Mouse (Mus musculus) liver, embryonic 11.5 days (tissue): ENCODE measurements around the gene Add3. TPM values are rescaled to one million over a fixed set of nuclear protein-coding genes. Genes with fewer than 3 reads are reported as not detected.
A peak's percentile ranks its signal among the peaks of the same experiment; 100 is the strongest.
"Not testable (repeated sequence)": the region's sequence is repeated elsewhere in the genome, so short reads cannot be mapped to it uniquely, and the experiment has no call there.

Source experiments
- ATAC-seq: fragments of 200-750 bp; cut with Nextera tagmentation; replicated peaks from 2 replicates; pipeline ENCODE4 v1.8.0; 2017; ENCODE audit warnings: moderate number of reproducible peaks, mild to moderate bottlenecking, moderate TSS enrichment, moderate library complexity; ENCODE audit not compliant: low FRiP score
- DNase-seq: peaks from one replicate; pipeline ENCODE4 v3.0.0-alpha.2; 2017; ENCODE audit warnings: low spot score
- H3K27ac ChIP-seq: fragments of 300-500 bp; sonication (generic); 2 replicates; pipeline ENCODE4 v1.5.1; 2014; ENCODE audit warnings: mild to moderate bottlenecking, low read depth, low read length, control low read depth
- H3K27me3 ChIP-seq: fragments of 300-500 bp; sonication (generic); replicated peaks from 2 replicates; pipeline ENCODE4 v1.6.1; 2014; ENCODE audit warnings: low read length, mixed read lengths; ENCODE audit not compliant: control insufficient read depth, insufficient read depth
- H3K36me3 ChIP-seq: fragments of 300-500 bp; sonication (generic); 2 replicates; pipeline ENCODE4 v1.6.1; 2014; ENCODE audit warnings: mild to moderate bottlenecking, low read length, moderate library complexity, mixed read lengths; ENCODE audit not compliant: control insufficient read depth, insufficient read depth
- H3K4me1 ChIP-seq: fragments of 300-500 bp; sonication (generic); replicated peaks from 2 replicates; pipeline ENCODE4 v1.6.1; 2014; ENCODE audit warnings: low read length, mixed read lengths; ENCODE audit not compliant: control insufficient read depth, insufficient read depth
- H3K4me2 ChIP-seq: fragments of 300-500 bp; sonication (generic); 2 replicates; pipeline ENCODE4 v1.6.1; 2014; ENCODE audit warnings: mild to moderate bottlenecking, control low read depth, moderate library complexity
- H3K4me3 ChIP-seq: fragments of 300-500 bp; sonication (generic); 2 replicates; pipeline ENCODE4 v1.5.1; 2014; ENCODE audit warnings: low read depth, low read length, control low read depth
- H3K9ac ChIP-seq: fragments of 300-500 bp; sonication (generic); 2 replicates; pipeline ENCODE4 v1.6.1; 2014; ENCODE audit warnings: low read depth, low read length, control low read depth
- H3K9me3 ChIP-seq: fragments of 300-500 bp; sonication (generic); 2 replicates; pipeline ENCODE4 v1.6.1; 2016; ENCODE audit warnings: low read length, inconsistent platforms, mixed read lengths; ENCODE audit not compliant: control insufficient read depth
- WGBS: fragments of 180-500 bp; shearing (Covaris S2); extraction: QIAGEN DNeasy Blood & Tissue Kit; methylation state at CpG from one replicate; pipeline ENCODE4 v1.1.7; 2014; 5-methylcytosine and 5-hydroxymethylcytosine counted together
- polyA plus RNA-seq: library from polyadenylated mRNA; unstranded; fragments of >200 nt; fragmentation: Nextera tagmentation; extraction: Ambion mirVana; gene quantifications from 2 replicates; pipeline ENCODE4 v1.2.1, GENCODE M21; 2014

The Add3 gene
- polyA plus RNA-seq, 1 experiment from 2014 or later = 65.0 TPM

GRCm38 (mm10) chr19:53225249-53226070, 85.2 kb downstream of the Add3 start:
- peaks cover 15% of the 10 kb centered on the region for H3K36me3 ChIP-seq
- H3K4me1 ChIP-seq, H3K27me3 ChIP-seq: not testable (repeated sequence)

DNA sequence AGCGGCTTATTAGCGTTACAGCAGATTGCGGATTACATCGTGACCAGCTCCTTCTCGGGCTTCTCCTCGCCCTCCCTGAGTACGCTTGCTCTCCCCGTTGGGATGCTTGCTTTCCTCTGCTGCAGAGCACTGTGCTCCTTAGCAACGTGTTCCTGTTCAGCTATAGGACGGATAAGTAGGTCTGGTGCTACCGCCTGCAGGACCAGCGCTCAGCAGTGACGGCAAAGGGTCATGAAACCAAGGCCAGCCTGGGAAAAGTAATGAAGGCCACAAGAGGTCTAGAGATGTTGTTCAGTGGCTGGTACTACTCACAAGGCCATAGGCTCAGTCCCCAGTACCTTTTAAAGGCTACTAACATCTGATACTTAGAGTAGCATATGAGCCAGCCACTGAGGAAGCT, 86.4 kb downstream of the Add3 start:
- Histone ChIP-seq H3K4me1 (peaks cover 4% of the 10 kb centered on the region; the same call in 1 of the 2 replicates), H3K4me2 (no peak overlapping the region), H3K27ac (no peak overlapping the region), H3K27me3 (no peaks in the 10 kb centered on the region), H3K36me3 (peaks cover 19% of the 10 kb centered on the region), H3K4me3 (no peak overlapping the region), H3K9me3 (no peaks in the 10 kb centered on the region), H3K9ac (no peak overlapping the region)
- no peak for ATAC-seq
- no peak for DNase-seq
- 76% methylated on average over 13 of the region's 13 CpGs for WGBS

More at GRCm38 (mm10) chr19:53225249-53226070, 85.2 kb downstream of the Add3 start:
- not testable (repeated sequence) for H3K27ac ChIP-seq, H3K4me3 ChIP-seq, H3K9ac ChIP-seq, ATAC-seq, H3K9me3 ChIP-seq, DNase-seq, H3K4me2 ChIP-seq
- 58% methylated on average over 2 of the region's 2 CpGs for WGBS

DNA sequence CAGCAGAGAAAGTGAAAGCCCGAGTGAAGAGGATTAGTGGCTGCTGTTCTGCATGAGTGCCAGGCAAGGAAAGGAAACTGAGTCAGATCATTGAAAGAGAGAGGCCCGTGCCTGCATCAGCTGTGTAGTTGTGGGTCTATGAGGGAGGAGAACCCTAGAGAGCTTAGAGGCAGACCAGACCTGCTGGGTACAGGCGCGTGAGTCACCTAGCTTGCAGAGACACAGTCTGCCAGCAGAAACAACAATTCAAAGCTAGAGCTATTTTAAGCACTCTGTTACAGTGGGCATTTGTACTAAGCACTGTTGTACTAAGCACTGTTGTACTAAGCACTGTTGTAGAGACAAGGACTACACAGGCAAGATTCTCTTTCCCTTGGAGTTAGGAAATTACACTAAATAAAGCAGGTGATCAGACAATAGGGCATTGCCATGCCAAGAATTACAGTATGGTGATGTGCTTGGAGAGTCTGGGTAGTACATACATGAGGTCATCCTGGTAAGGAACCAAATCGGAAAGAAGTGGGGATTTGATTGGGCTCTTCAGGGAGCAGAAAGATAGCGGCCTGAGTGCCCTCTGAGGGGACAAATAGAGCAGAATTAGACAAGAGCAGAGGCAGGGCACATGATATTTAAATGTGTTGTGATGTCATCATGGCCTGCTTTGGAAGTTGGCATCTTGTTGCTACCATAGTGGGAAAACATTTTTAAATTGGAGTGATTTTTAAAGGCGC, 88.0 kb downstream of the Add3 start:
- no peak overlapping the region for H3K27ac ChIP-seq
- H3K36me3 ChIP-seq = peaks cover 28% of the 10 kb centered on the region
- H3K9ac ChIP-seq = no peak overlapping the region
- H3K9me3 ChIP-seq = no peaks in the 10 kb centered on the region
- no peaks in the 10 kb centered on the region for H3K27me3 ChIP-seq
- no peak overlapping the region for H3K4me3 ChIP-seq
- H3K4me2 ChIP-seq = no peak overlapping the region
- WGBS = 91% methylated on average over 7 of the region's 7 CpGs
- H3K4me1 ChIP-seq = peaks cover 4% of the 10 kb centered on the region; the same call in 1 of the 2 replicates
- DNase-seq (no peak), ATAC-seq (no peak)

DNA sequence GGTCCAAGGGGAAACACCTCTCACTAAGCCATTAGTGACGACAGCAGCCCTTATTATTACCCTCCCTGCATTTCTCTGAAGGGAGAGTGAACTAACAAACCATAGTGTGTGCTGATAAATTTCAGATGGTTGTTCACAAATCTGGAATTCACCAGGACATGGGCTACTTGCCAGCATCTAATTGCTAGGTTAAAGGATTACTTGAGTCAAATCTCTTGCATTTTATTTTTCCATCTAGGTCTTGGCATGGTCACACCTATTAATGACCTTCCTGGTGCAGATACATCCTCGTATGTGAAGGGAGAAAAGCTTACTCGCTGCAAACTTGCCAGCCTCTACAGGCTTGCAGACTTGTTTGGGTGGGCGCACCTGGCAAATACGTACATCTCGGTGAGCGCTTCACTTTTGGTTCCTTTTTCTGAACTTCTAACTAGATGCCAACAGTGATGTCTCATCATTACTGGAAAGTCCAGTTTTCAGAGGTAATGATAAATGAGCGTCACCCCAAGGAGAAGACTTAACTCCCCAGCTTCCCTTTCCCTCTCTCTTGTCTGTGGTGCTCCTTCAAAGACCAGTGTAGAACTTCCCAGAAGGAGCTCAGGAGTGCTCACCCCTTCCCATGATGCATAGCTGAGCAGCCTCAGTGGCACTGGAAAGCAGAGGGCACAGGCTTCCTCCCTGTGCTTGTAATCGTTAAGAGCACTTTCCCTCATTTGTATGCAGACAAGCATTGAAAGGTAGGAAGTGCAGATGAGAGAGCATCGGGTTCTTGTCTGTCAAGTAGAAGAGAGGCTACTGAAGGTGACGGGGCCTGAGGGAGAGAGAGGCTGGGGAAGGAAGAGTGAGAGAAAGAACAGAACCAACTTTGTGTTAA, 90.9 kb downstream of the Add3 start:
- peaks cover 45% of the 10 kb centered on the region for H3K36me3 ChIP-seq

DNA sequence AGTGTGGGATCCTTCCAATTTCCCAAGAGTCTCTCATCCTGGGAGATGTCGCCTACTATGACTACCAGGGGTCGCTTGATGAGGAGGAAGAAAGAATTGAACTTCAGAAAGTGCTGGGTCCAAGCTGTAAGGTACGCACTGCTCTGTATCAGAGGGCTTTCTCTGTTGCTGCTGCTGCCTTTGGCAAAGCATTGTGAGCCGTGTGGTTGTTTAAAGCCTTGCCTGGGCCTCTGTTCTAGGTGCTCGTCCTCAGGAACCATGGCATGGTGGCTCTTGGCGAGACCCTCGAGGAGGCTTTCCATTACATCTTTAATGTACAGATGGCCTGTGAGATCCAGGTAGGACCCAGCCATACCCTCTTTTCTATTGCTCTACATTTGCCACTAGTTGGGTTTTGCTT, 93.3 kb downstream of the Add3 start:
- Histone ChIP-seq H3K27ac (no peak overlapping the region), H3K9ac (no peak overlapping the region), H3K27me3 (no peaks in the 10 kb centered on the region), H3K9me3 (no peaks in the 10 kb centered on the region), H3K4me3 (no peak overlapping the region), H3K36me3 (peaks cover 41% of the 10 kb centered on the region), H3K4me1 (no peaks in the 10 kb centered on the region), H3K4me2 (no peak overlapping the region)
- ATAC-seq (no peak), DNase-seq (no peak)
- WGBS = 93% methylated on average over 7 of the region's 7 CpGs

More for the DNA sequence above, 90.9 kb downstream of the Add3 start:
- Histone ChIP-seq H3K27ac (no peak overlapping the region), H3K4me1 (no peaks in the 10 kb centered on the region), H3K27me3 (no peaks in the 10 kb centered on the region), H3K4me3 (no peak overlapping the region), H3K9ac (no peak overlapping the region), H3K4me2 (no peak overlapping the region), H3K9me3 (no peaks in the 10 kb centered on the region)
- DNase-seq (no peak), ATAC-seq (no peak)
- WGBS = 83% methylated on average over 11 of the region's 11 CpGs

GRCm38 (mm10) chr19:53241806-53242205, 101.6 kb downstream of the Add3 start:
- Histone ChIP-seq H3K27me3 (no peaks in the 10 kb centered on the region), H3K4me1 (no peaks in the 10 kb centered on the region), H3K9ac (no peak overlapping the region), H3K27ac (no peak overlapping the region), H3K9me3 (no peaks in the 10 kb centered on the region), H3K4me2 (no peak overlapping the region), H3K36me3 (peaks cover 27% of the 10 kb centered on the region), H3K4me3 (no peak overlapping the region)
- 88% methylated on average over 6 of the region's 6 CpGs for WGBS
- no peak for ATAC-seq
- DNase-seq = no peak

GRCm38 (mm10) chr19:53243956-53244355, 103.7 kb downstream of the Add3 start:
- WGBS = 88% methylated on average over 10 of the region's 10 CpGs
- no peak for ATAC-seq
- Histone ChIP-seq H3K27ac (no peak overlapping the region), H3K4me2 (no peak overlapping the region), H3K9ac (no peak overlapping the region), H3K4me3 (no peak overlapping the region), H3K36me3 (peaks cover 18% of the 10 kb centered on the region), H3K4me1 (0 out of 2 replicates have a peak, but pooled peaks cover 2% of the 10 kb centered on the region), H3K9me3 (no peaks in the 10 kb centered on the region), H3K27me3 (no peaks in the 10 kb centered on the region)
- no peak for DNase-seq

DNA sequence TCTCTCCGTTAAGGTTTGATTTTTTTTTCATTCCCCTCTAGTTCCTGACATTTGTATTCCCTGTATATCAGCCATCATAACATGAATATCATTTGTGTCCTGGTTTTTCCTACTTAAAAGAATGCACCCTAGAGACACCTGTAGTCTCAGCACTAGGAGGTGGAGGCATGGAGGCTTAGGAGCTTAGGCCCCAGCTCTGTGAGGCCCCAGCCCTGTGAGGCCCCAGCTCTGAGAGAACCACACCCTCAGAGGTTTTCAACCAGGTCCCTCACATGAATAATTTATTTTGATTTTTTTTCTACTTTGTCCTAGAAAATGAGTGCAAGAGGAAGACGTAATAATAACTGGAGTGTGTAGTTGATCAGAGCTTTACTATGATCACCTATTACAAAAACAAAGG, 107.3 kb downstream of the Add3 start:
- Histone ChIP-seq H3K4me1 (peaks cover 2% of the 10 kb centered on the region; the same call in 1 of the 2 replicates), H3K4me2 (no peak overlapping the region), H3K4me3 (no peak overlapping the region), H3K27ac (no peak overlapping the region), H3K9me3 (no peaks in the 10 kb centered on the region), H3K9ac (no peak overlapping the region), H3K27me3 (no peaks in the 10 kb centered on the region), H3K36me3 (peaks cover 9% of the 10 kb centered on the region)
- ATAC-seq (peak; percentile 81), DNase-seq (no peak)
- WGBS = 60% methylated on average over 2 of the region's 2 CpGs
